31 mouse cellular contexts compared by ENCODE assay signal in the genomic region with DNA sequence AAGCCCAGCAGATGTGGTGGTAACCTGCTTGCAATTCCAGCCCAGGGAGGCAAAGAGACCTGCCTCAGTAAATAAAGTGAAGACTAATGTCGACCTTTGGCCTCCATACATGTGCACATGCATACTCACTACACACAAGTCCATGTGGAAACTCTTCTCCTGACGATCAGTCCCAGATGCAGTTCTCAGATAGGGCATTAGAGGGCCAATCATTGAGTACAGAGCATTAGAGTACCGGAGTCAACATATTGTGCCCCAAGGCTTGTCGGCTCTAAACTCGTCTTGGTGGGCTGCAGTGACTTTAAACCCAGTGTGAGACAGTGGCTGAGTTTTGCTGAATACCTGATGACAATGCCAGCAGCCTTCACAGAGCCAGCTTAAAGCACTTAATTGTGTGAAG. TPM values are rescaled to one million over a fixed set of nuclear protein-coding genes. Genes with fewer than 3 reads are reported as not detected.
DNase-seq lines count a peak whose midpoint lies in the region; TF ChIP-seq lines count a peak whose summit lies in the region.
"Had no signal": no experiment of that assay in that cellular context is flagged by ENCODE, and none has a peak within 500 bp of the region (broad histone marks: within the 10 kb centered on the region; RNA-seq: fewer than 3 reads in every experiment).

No protein-coding gene starts in this region.

- peak; percentile 10; the same call in 1 of the 2 replicates for TF ChIP-seq CTCF in left cerebral cortex, adult 2 months (IDR thresholded peaks at IDR 0.05)
- peak; percentile 16; the same call in 1 of the 2 replicates for TF ChIP-seq CTCF in brain, embryonic 14.5 days (IDR thresholded peaks at IDR 0.05; ENCODE audit: borderline replicate concordance, extremely low read depth, insufficient read depth, insufficient read length)

- peak; percentile 15 for DNase-seq in heart, adult 11 months
- no peak for DNase-seq in heart, embryonic 10.5 days (ENCODE audit: low spot score)
- no peak for DNase-seq in left cerebral cortex, adult 2 months (ENCODE audit: extremely low spot score in 1 of 2, low spot score in 2 of 2)
- DNase-seq in left cerebral cortex, adult 11 months (ENCODE audit: low spot score), result no peak
- DNase-seq in ES-CJ7 (ENCODE audit: low read depth, low spot score), result peak; percentile 33
- DNase-seq in brain, embryonic 14.5 days (ENCODE audit: low read depth), result no peak
- no peak for DNase-seq in urinary bladder, postnatal 14 days (ENCODE audit: low spot score)
- DNase-seq: adrenal gland, postnatal 36 days; B cell, adult 2 months; cerebellum, adult 11 months; cerebellum, adult 9-11 months; gastrocnemius, adult 2 months; heart, postnatal 14 days; kidney, adult 2 months; kidney, postnatal 10 days; layer of hippocampus, postnatal 36 days; liver, embryonic 13.5 days; right cerebral cortex, postnatal 14 days; spleen, adult 18-20 months had no signal

- no peaks in the 10 kb centered on the region for H3K4me1 ChIP-seq in heart, embryonic 10.5 days
- H3K4me1 ChIP-seq: embryonic facial prominence, embryonic 13.5 days; forebrain, embryonic 12.5 days; heart, embryonic 12.5 days; hindbrain, embryonic 12.5 days; limb, embryonic 13.5 days; liver, embryonic 13.5 days; lung, embryonic 15.5 days; midbrain, embryonic 10.5 days; neural tube, embryonic 15.5 days had no signal

- TF ChIP-seq POLR2A in brain, embryonic 14.5 days (IDR thresholded peaks at IDR 0.05; ENCODE audit: borderline replicate concordance, extremely low read depth, insufficient read depth, insufficient read length, poor library complexity, severe bottlenecking), result no peak

- intact Hi-C loops in left cerebral cortex, adult 2 months (cut with DNase I), result no loop called here

- no peaks in the 10 kb centered on the region for H3K9me3 ChIP-seq in heart, embryonic 10.5 days
- H3K9me3 ChIP-seq: embryonic facial prominence, embryonic 13.5 days; forebrain, embryonic 12.5 days; heart, embryonic 12.5 days; hindbrain, embryonic 12.5 days; limb, embryonic 13.5 days; liver, embryonic 13.5 days; lung, embryonic 15.5 days; midbrain, embryonic 10.5 days; neural tube, embryonic 15.5 days had no signal

- H3K36me3 ChIP-seq in heart, embryonic 10.5 days, result peaks cover 91% of the 10 kb centered on the region

- H3K4me3 ChIP-seq in heart, embryonic 10.5 days, result no peak overlapping the region
- no peak overlapping the region for H3K4me3 ChIP-seq in left cerebral cortex, adult 2 months
- H3K4me3 ChIP-seq: embryonic facial prominence, embryonic 13.5 days; erythroblast, embryonic 14.5 days; forebrain, embryonic 12.5 days; gastrocnemius, adult 2 months; heart, embryonic 12.5 days; hindbrain, embryonic 12.5 days; limb, embryonic 13.5 days; liver, embryonic 13.5 days; lung, embryonic 15.5 days; midbrain, embryonic 10.5 days; neural tube, embryonic 15.5 days had no signal

- H3K27me3 ChIP-seq in heart, embryonic 10.5 days (ENCODE audit: insufficient read depth, poor library complexity, severe bottlenecking), result no peaks in the 10 kb centered on the region
- H3K27me3 ChIP-seq: CH12.LX; embryonic facial prominence, embryonic 13.5 days; forebrain, embryonic 12.5 days; heart, embryonic 12.5 days; hindbrain, embryonic 12.5 days; limb, embryonic 13.5 days; liver, embryonic 13.5 days; lung, embryonic 15.5 days; neural tube, embryonic 15.5 days had no signal

- H3K27ac ChIP-seq in heart, embryonic 10.5 days, result no peak overlapping the region
- no peak overlapping the region for H3K27ac ChIP-seq in left cerebral cortex, adult 2 months
- H3K27ac ChIP-seq: embryonic facial prominence, embryonic 13.5 days; forebrain, embryonic 12.5 days; gastrocnemius, adult 2 months; hindbrain, embryonic 12.5 days; limb, embryonic 13.5 days; liver, embryonic 13.5 days; lung, embryonic 15.5 days; macrophage; midbrain, embryonic 10.5 days; neural tube, embryonic 15.5 days had no signal

- WGBS in heart, embryonic 10.5 days, result 89% methylated on average over 5 of the region's 5 CpGs

RNA-seq across cellular contexts. Expression of a gene that starts 17.1 kb away (rescaled TPM):
- 63.7 and 68.4 TPM in 2 replicates for polyA plus RNA-seq in heart, embryonic 10.5 days (2016; fragmentation: Nextera tagmentation; extraction: Ambion mirVana)
- 10 to 100 TPM; 68.1 to 75.4 TPM for total RNA-seq in left cerebral cortex, adult 2 months (2021)
- polyA plus RNA-seq in brain, embryonic 14.5 days (2012; rRNA removed), result 38.3 and 39.6 TPM in 2 replicates

RNA-seq across cellular contexts. Expression of a gene that starts 30.5 kb away (rescaled TPM):
- polyA plus RNA-seq in heart, embryonic 10.5 days (2016; fragmentation: Nextera tagmentation; extraction: Ambion mirVana), result 24.9 and 26.7 TPM in 2 replicates
- total RNA-seq in left cerebral cortex, adult 2 months (2021), result 10 to 100 TPM; 33.0 to 39.2 TPM
- polyA plus RNA-seq in brain, embryonic 14.5 days (2012; rRNA removed), result 22.4 and 23.0 TPM in 2 replicates

RNA-seq across cellular contexts. Expression of a gene that starts 56.5 kb away (rescaled TPM):
- polyA plus RNA-seq in heart, embryonic 10.5 days (2016; fragmentation: Nextera tagmentation; extraction: Ambion mirVana), result not detected in 2 replicates
- 10 to 100 TPM; 10.3 to 11.6 TPM for total RNA-seq in left cerebral cortex, adult 2 months (2021)
- polyA plus RNA-seq in brain, embryonic 14.5 days (2012; rRNA removed), result 1.2 and 1.8 TPM in 2 replicates
- total RNA-seq: MEL had no signal
- polyA plus RNA-seq: erythroblast, embryonic 14.5 days had no signal

Comparison
In these comparisons a context has a peak if more than half of its experiments do, and no peak if none do; other contexts are left out.
1. DNase-seq: peak in heart, adult 11 months (single experiment) and ES-CJ7 (single experiment); none in heart, embryonic 10.5 days (single experiment), left cerebral cortex, adult 2 months (0 of 2), left cerebral cortex, adult 11 months (single experiment), brain, embryonic 14.5 days (single experiment) and urinary bladder, postnatal 14 days (single experiment).